Mouse (Mus musculus) E14TG2a.4 (cell line): Measurements from ENCODE around the gene Agap1.

Experiments
- H3K27me3 ChIP-seq: 2 replicates; pipeline ENCODE4 v1.6.1; 2014; ENCODE audit warnings: low read length, control low read depth; ENCODE audit not compliant: insufficient read depth
- H3K36me3 ChIP-seq: 2 replicates; pipeline ENCODE4 v1.6.1; 2014; ENCODE audit warnings: low read length, control low read depth; ENCODE audit not compliant: insufficient read depth
- H3K4me1 ChIP-seq: replicated peaks from 2 replicates; pipeline ENCODE4 v1.6.1; 2014; ENCODE audit warnings: low read depth, low read length, control low read depth
- H3K4me3 ChIP-seq: replicated peaks from 2 replicates; pipeline ENCODE4 v1.5.1; 2014; ENCODE audit warnings: mild to moderate bottlenecking, low read length
- H3K9me3 ChIP-seq: 2 replicates; pipeline ENCODE4 v1.6.1; 2014; ENCODE audit warnings: low read length, control low read depth
- CTCF ChIP-seq: conservative IDR thresholded peaks from 2 replicates; pipeline ENCODE4 v1.5.1; 2014; ENCODE audit warnings: low read length
- NANOG ChIP-seq: IDR thresholded peaks from 2 replicates; pipeline ENCODE4 v1.6.1; 2014; ENCODE audit warnings: borderline replicate concordance, low read length, mixed read lengths
- POU5F1 ChIP-seq: IDR thresholded peaks from 2 replicates; pipeline ENCODE4 v1.6.1; 2014; ENCODE audit warnings: low read length, borderline replicate concordance

The Agap1 gene

DNA sequence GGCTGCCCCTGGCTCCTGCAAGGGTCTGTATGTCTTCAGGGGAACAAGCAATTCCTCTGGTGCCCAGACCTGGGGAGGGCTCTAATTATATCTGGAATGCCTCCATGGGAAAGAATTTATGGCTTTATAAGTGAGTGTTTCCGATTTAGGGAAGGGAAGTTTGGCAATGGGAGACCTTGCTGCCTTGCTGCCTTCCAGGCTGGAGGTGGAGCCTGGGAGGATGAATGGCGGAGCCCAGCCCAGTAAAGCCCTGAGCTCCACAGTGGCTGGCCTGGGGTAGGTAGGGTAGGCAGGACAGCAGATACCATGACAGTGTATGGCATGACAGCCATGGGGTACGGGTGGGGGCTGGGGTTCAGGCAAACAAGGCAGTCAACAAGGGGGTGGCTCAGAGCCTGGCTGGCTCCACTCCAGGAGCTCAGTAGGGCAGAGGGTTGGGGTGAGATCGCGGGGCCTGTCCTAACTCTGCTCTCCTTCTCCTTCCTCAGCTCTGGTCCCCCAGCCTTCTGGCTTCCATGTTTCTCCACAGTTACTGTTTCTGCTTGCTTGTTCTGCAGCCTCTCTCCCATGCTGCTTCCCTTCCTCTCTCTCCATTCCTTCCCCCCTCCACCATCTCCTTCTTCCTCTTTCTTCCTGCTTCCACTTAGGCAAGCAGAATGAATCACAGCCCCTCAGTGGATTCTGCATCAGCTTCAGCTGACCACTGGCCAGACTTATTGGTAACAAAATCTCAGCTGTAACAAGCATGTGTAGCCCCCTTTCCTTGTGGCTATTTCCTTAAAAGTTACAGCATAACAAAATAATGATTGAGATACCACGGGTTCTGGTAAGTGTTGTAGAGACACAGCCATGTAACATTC, 114.2 kb downstream of the Agap1 start:
- no peak overlapping the region for H3K4me3 ChIP-seq
- no peak for TF ChIP-seq CTCF
- TF ChIP-seq POU5F1 = no peak
- TF ChIP-seq NANOG = no peak

DNA sequence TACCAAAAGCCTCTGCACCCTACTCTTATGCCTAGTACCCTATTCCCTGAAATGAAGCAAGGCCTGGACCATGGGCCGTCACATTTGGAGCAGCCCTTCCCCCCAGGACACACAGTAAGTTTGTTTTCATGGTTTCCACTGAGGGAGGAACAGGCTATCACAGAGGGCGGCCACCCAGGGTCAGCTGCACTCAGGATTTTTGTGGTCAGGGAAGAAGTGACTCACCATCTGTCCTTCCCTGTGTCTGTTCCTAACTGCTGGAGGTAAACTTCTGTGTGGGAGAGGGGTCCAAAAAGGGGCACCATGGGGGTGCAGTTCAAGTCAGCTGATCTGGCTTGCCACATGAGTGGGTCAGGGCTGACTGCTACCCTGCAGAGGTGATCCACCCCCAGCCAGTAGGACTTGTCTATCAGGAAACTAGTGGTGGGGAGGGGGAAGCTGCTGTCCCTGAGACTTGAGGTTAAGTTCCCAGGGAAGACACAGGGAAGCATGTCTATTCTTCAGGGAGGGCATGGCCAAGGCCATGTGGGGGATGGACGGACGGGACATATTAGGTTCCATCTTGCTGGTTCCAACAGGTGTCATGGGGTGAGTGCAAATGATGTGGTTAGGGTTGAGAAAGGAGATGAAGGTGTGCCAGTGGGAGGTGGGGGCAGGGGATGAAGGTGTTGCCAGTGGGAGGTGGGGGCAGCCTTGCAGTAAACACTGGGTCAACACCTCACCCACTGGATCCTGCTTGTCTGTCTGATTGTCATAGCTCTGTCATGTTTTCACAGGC, 116.1 kb downstream of the Agap1 start:
- no peaks in the 10 kb centered on the region for H3K27me3 ChIP-seq
- no peak overlapping the region for H3K4me3 ChIP-seq
- H3K4me1 ChIP-seq = peaks cover 25% of the 10 kb centered on the region
- no peak for TF ChIP-seq CTCF
- TF ChIP-seq POU5F1 = no peak
- TF ChIP-seq NANOG = no peak
- H3K36me3 ChIP-seq = no peaks in the 10 kb centered on the region
- no peaks in the 10 kb centered on the region for H3K9me3 ChIP-seq

More for the DNA sequence above, 114.2 kb downstream of the Agap1 start:
- no peaks in the 10 kb centered on the region for H3K9me3 ChIP-seq
- no peaks in the 10 kb centered on the region for H3K27me3 ChIP-seq
- peaks cover 28% of the 10 kb centered on the region for H3K4me1 ChIP-seq
- no peaks in the 10 kb centered on the region for H3K36me3 ChIP-seq

DNA sequence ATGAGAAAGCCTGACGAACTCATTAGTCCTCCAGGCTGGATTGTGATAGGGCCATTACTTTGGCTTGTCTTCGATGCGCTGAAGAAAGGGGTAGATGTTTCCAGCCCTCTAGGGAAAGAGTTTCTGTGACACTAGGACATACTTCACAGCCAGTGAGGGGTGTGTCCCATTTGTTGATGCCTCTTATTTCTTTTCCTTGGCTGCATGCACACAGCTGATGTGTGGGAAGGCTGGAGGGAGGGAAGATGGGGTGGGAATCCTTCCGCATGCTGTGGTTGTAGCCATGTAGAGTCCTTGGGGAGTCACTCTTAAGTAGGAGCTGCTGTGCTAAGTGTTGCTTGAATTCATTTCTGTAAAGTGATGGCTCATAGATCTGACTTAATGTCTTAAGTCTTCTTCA, 118.9 kb downstream of the Agap1 start:
- TF ChIP-seq CTCF = no peak
- no peak for TF ChIP-seq NANOG
- no peak for TF ChIP-seq POU5F1
- no peaks in the 10 kb centered on the region for H3K9me3 ChIP-seq
- no peaks in the 10 kb centered on the region for H3K36me3 ChIP-seq
- H3K4me3 ChIP-seq = no peak overlapping the region
- H3K27me3 ChIP-seq = no peaks in the 10 kb centered on the region
- peaks cover 33% of the 10 kb centered on the region for H3K4me1 ChIP-seq

DNA sequence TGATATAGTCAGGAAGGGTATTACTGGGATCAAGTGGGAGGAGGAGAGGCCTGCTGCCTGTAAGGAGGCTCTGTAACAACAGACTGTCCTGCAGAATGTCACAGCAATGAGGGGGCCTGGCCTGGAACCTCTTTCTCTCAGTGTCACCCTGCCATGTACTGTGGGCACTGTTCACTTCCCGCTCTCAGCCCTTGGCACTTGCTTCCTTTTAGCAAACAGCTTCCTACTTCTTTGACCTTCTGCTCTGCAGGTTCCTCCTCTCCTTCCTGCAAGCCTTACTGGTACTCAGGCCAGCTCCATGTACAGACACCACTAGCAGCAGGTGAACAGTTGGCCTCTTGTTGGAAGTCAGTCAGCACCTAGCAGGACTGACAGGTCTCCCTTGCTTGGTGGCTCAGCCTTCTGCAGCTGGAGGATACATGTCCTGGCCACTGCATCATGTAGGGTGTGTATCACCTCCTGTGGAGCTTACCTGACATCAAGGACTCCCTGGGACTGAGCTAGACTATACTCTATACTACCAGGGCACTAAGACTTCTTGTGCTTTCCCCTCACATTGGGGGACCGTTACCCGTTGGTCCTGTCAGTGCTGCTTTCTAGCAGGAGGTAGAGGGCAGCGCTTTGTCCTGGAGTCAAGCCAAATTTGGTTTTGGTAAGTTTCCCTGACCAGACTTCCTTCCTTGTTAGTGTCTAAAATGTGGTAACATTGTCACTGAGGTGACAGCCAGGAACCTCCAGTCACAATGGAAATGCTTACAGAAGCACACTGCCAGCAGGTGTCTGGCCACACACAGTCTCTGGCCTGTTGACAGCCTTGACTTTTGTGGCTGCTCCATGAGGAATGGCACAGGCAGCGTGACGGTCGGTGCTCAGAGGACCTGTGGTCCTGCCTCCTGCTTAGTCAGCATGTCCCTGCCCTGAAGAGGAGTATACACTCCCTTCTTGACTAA, 120.6 kb downstream of the Agap1 start:
- no peaks in the 10 kb centered on the region for H3K9me3 ChIP-seq
- H3K27me3 ChIP-seq = no peaks in the 10 kb centered on the region
- TF ChIP-seq CTCF (no peak), POU5F1 (no peak), NANOG (no peak)
- peaks cover 42% of the 10 kb centered on the region for H3K4me1 ChIP-seq
- H3K36me3 ChIP-seq = no peaks in the 10 kb centered on the region
- no peak overlapping the region for H3K4me3 ChIP-seq

DNA sequence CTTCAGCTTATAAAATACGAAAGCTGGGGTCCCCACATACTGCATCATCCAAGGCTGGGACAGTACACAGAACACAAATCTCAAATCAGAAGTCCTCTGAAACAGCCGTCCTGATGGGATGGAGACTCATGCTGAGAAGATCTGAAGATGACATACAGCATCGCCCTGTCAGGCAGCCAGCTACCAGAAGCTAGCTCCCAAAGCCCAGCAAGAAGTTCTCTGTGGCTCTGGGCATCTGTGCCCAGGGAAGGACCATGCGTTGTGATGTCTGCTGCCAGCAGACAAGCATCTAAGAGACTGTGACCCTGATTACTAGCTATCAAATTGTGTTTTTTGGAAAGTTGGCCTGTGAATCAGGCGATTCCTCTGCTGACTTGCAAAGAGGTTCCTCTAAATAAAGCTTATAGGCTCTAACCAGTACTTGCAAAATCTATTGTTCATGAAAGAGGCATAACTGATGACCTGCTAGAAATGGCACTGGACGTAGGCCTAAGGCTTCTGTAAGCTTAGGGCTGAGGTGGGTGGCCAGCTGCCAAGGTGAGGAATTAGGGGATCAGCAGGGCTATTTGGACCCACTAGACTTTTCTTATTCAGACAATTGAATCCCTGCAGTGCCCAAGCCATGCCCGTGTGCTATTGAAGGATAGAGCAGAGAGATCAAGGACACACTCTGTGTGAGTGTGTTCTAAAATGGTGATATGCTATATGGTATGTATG, 121.7 kb downstream of the Agap1 start:
- Histone ChIP-seq H3K4me1 (peaks cover 35% of the 10 kb centered on the region), H3K4me3 (no peak overlapping the region), H3K36me3 (no peaks in the 10 kb centered on the region), H3K27me3 (peaks cover 4% of the 10 kb centered on the region; the same call in 1 of the 2 replicates), H3K9me3 (no peaks in the 10 kb centered on the region)
- no peak for TF ChIP-seq CTCF
- TF ChIP-seq NANOG = no peak
- TF ChIP-seq POU5F1 = no peak

DNA sequence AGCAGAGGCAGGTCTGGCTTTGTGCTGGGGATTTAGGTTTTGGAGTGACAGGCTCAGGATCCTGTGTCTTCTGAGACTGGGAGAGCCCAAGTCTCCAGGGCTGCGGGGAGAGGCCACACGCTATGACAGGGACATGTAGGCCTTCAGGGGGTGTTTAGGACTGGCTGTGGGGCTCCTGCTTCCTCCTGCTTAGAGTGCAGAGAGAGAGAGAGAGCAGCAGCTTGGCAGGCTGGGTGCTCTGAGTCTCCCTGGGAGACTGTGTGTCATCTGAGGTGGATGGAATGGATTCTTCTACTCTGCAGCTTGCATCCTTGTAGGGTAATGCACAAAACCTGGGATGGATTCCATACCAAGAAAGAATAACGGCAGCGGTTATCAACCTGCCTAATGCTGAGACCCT, 122.4 kb downstream of the Agap1 start:
- Histone ChIP-seq H3K27me3 (peaks cover 10% of the 10 kb centered on the region), H3K36me3 (no peaks in the 10 kb centered on the region)
- TF ChIP-seq CTCF (no peak), POU5F1 (no peak), NANOG (no peak)

DNA sequence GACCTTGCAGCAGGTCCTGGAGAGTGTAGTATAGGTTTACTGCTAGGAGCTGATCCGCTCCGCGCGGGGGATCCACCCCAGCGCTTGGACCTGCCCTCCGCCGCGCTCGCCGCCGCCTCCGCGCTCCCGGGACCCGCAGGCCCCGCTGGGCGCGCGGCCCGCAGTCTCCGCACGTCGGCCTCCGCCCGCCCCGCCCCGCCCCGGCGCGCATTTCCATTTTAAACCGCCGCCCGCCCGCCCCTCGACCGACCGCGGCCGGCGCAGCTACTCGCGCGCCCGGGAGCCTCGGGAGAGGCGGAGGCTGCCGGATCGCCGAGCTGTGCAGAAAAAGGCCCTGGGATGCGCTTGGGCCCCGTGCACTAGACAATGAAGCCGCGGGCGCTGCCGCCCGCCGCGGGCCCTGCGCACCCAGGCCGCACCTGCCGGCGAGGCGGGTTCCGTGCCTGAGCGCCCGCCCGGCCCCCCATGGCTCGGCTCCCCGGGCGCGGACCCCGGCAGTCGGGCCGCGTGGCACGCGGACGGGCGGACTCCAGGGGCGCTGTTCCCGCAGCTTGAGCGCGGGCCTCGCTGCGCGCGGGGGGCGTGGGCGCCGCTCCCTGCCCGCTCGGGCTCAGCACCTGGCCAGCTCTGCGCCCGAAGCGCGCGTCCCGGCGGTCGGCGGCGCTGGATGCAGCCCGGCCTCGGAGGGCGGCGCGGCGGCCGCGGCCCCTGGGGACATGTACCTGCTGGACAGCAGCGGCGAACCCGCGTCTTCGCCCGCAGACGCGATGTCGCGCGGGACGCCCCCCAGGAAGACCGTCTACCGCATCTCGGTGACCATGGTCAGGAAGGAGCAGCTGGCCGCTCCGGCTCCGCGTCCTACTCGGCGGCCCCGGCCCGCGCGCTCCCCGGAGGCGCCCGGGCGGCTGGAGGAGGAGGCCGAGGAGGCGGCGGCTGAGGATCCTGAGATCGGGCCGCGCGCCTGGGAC, 125.7 kb downstream of the Agap1 start:
- Histone ChIP-seq H3K4me3 (peak overlapping the region; percentile 86), H3K36me3 (no peaks in the 10 kb centered on the region), H3K27me3 (peaks cover 20% of the 10 kb centered on the region), H3K9me3 (peaks cover 10% of the 10 kb centered on the region; the same call in 1 of the 2 replicates), H3K4me1 (peaks cover 42% of the 10 kb centered on the region)
- no peak for TF ChIP-seq POU5F1
- no peak for TF ChIP-seq CTCF
- no peak for TF ChIP-seq NANOG

More for the DNA sequence above, 122.4 kb downstream of the Agap1 start:
- H3K9me3 ChIP-seq = peaks cover 5% of the 10 kb centered on the region; the same call in 1 of the 2 replicates
- no peak overlapping the region; the same call in 1 of the 2 replicates for H3K4me3 ChIP-seq
- peaks cover 39% of the 10 kb centered on the region for H3K4me1 ChIP-seq
